Mouse (Mus musculus) ovary, postnatal 36 days (tissue): Measurements from ENCODE around the gene Slc36a3.
A peak's percentile ranks its signal among the peaks of the same experiment; 100 is the strongest.
"Not testable (repeated sequence)": the region's sequence is repeated elsewhere in the genome, so short reads cannot be mapped to it uniquely, and the experiment has no call there.

Experiments used
- DNase-seq: peaks from one replicate; pipeline ENCODE4 v3.0.0; 2022; ENCODE audit warnings: low spot score, mixed read lengths

The Slc36a3 gene

DNA sequence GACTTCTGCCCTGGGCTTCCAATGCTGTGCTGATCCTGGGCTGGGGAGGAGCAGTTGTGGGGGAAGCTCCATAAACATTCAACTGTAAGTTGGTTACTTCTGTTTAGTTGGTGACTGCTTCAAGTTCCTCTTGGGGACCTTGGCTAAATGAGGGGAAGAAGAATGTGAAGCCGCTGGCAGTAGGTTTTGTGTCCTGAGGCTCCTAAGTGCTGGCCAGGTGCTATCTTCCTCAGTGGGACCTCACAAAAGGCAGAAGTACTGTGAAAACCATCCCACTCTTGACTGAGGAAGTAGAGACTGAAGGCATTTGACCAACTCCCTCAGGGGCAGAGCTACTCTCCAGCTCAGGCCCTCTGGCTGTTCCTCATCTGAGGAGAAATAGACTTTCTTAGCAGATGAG, 44.9 kb downstream of the Slc36a3 start:
- DNase-seq = no peak

DNA sequence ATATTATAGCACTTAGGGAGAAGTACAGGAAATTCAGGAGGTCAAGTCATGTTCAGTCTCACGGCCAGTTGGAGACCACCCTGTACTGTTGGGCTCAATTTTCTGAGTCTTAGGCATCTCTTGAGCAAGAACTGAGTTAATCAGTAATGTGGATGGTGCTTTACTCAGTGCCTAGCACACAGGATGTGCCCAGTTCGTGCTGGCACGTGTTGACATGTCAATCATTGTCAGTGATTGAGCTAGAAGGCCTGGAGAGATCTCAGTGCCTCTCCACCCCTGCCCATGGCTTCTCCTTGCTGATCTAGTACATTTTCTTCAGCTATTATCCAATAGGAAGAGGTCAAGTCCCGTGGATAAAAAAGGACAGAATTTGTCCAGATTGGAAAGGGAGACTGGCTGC, 46.1 kb downstream of the Slc36a3 start:
- DNase-seq = no peak

DNA sequence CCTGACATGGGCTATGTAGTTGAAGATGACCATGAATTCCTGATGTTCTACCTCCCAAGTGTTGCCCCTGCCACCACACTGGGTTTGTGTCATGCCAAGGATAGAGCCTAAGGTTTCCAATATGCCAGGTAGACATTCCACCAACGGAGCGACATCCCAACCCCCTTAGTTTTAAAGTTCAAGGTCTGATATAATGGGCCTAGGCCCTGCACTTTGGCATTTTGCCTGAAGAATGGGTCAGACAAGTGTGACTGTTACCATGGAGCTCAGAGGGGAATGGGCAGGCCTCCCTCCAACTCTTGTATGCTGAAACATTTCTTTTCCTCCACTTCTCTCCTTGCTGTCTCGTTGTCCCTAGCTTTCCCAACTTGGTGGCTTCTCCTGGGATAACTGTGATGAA, 48.3 kb downstream of the Slc36a3 start:
- no peak for DNase-seq

DNA sequence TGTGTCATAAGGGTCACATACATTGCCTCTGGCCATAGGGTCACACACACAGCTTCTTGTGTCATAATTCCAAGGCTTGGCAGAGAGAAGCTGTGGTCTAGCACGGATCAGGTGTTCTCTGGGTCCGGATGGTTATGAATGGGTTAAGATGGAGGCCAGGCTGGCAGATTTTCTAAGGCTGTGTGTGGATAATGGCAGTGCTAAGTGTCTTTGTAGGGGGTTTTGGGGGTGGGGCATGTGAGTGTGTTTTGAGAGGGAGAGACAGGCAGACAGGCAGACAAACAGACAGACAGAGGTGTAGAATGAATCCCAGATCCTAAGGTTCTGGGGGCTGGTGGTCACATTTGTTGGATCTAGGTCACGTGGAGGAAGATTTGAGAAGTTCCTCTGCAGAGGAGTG, 49.5 kb downstream of the Slc36a3 start:
- DNase-seq = no peak

DNA sequence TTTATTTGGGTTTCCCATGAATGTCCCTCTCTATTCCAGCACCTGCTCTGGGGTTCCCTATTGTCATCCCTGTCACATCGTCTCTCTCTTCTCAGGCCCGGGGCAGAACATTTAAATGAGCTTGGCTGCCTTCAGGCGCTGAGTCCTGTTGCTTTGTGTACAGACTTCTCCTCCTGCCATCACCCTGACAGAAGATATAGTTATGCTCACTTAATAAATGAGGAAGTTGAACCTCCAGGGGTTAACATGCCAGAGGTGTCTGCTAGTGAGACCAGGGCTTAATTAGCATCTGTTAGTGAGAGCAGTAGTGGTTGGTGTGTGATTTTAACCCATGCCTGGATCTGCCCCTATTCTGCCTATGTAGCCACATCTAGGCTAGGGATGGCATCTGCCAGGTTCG, 51.6 kb downstream of the Slc36a3 start:
- no peak for DNase-seq

DNA sequence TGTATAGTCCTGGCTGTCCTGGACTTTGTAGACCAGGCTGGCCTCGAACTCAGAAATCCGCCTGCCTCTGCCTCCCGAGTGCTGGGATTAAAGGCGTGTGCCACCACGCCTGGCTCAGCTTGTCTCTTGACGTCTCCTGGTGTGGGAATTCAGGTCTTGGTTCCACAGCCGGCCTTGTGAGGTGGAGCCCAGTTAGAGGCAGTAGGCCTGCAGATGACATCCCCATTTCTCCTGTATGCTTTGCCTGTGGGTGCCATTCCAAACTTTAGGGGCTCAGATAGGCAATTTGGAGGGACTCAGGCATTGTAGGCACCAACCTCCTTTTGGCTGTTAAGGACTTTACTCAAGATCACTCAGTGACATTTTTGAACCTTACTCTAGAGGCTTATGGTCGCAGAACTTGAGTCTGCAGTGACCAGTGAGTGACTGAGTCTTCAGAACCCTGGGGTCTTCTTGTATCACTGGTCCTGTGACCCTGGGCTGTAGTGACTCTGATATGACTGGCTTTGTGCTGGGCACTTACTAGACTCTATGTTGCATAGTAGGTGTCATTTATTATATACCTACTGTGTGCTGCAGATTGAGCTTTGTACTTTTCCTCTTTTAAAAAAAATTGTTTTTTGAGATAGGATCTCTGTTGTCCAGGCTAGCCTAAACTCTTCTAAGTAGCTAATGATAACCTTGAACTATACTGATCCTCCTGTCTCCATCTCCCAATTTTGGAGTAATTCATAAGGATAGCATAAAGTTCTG, 52.3 kb downstream of the Slc36a3 start:
- no peak for DNase-seq

DNA sequence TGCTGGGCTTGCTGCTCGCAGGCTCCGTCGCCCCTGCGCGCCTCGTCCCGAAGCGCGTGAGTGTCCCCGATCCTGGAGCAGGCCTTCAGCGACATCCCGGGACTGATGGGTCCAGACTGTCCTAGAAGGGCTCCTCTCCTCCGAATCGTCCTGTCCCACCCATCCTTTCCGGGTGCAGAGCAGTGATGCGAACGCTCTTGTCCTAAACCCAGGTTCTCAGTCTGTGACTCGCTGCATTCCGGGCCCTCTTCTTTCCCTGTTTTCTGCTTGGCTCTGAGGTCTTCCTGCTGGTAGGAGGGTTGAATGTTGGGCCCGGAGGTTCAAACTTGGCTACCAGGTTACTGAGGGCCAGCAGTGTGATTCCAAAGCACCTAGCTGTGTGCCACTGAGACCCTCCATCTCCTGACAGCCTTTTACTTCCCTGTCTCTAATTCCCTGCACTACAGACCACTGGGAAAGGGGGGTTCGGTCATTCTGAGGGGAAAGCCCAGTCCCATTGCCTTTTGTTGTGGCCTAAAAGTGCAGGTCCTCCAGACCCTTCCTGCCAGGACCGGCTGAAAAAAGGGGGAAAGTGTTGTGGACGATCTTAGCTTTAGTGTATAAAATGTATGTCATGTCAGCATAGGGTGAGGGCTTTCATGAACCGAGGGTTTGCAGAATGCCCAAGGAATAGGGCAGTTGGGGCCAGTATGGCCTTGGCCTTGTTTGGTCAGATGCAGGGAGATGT, 53.2 kb downstream of the Slc36a3 start:
- no peak for DNase-seq

DNA sequence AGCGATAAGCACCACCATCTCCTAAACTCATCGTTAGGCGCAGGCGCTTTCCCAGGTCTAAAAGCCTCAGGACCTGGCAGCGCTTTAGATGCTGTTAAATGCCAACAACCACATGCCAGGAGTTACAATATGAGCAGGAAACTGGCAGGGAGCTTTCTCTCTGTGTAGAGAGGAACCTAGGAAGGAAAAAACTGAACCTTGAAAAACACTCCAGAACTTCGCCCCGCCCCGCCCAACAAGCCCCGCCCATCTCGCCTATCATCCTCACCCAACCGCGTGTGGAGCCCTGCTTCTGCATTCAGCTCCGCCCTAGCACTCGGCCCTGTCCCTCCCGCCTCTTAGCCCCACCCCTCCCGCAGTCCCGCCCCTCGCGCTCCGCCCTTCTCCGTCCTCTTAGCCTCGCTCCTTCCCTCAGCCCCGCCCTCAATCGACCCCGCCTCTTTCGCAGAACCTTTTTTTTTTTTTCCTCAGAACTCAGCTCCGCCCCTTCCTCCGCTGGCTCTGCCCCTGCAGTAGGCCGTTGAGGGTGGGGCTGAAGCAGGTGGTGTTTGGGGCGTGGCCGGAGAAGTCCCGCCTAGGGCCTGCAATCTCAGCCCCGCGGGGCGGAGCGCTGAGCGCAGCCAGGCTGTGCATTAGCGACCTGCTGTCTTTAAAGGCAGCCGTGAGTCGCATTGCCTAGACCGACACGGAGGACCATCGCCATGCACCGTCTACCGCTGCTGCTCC, 53.9 kb downstream of the Slc36a3 start, which contains the start of gene Gm2a:
Gene Gm2a, plus strand, starts transcription at position 653 of the 726 bp plus-strand sequence.
- DNase-seq = peak; percentile 94

DNA sequence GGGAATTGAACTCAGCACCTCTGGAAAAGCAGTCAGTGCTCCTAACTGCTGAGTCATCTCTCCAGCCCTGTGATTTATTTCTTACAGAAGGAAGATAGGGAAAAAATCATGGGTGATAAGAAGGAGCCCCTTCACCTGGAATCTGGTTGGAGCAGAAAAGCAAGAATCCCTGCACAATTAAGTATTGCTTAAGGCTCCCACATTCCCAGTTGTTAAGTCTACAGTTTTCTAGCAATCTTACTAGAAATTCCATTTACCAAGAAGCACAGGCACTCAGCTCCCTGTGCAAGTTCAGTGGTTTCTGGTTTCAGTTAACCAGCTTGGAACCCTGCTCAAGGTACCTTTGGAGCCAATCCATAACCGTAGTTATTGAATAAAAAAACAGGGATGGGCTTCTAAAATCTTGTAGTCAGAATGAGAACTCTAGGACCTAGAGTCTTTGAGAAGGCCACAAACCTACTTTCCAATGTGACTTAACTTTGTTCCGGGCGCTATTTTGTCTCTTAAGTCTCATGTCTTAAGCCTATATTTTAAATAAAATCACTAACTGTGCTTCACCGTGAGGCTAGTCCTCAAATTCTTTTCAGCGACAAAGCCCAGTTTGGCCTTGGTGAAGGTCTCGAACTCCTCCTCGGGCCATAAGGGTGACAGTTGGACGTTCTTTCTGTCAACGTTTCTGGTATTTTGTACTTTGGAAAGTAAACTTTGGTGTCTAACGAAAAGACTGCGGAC, 54.6 kb downstream of the Slc36a3 start:
- DNase-seq = no peak

DNA sequence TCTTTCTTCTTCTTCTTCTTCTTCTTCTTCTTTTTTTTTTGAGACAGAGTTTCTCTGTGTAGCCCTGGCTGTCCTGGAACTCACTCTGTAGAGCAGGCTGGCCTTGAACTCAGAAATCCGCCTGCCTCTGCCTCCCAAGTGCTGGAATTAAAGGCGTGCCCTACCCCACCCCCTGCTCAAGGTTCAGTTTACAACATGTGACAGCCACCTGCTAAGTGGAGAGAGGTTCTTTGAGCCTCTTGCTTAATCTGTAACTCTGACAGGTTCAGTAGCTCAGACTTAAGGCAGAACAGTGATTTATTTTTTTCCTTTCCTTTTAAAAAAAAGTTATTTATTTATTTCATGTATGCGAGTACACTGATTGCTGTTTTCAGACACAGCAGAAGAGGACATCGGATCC, 55.2 kb downstream of the Slc36a3 start:
- not testable (repeated sequence) for DNase-seq

DNA sequence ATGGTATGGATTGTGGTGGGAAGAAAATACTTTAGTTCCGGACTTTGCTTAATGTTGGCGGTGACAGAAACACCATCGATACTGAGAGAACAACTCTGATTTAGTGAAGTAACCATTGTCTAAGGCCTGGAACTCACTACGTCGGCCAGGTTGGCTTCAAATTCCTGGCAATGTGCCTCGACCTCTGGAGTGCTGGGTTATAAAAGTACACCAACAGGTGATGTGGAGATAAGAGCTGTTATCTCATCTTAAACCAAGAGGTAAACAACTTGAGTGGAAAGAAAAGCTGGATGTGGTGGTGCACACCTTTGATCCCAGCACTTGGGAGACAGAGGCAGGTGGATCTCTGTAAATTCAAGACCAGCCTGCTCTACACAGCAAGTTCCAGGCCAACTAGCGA, 58.4 kb downstream of the Slc36a3 start:
- no peak for DNase-seq

DNA sequence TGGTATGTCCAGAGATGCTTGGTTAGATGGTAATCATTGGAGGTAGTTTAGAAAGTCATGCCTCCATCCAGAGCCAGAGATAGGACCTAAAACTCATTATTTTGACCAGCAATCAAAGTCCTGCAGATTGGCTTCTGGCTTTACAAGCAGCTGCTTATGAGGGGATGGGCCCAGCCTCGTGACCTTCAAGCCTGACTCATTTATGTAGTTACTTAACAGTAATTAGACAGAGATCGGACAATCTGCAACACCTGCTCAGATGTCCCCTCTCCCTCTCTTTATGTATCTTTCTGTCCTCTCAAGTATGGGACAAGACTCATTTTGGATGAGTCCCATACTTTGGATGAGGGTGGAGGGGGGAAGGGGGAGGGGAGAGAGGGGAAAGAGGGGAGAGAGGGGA, 61.6 kb downstream of the Slc36a3 start:
- DNase-seq = no peak

DNA sequence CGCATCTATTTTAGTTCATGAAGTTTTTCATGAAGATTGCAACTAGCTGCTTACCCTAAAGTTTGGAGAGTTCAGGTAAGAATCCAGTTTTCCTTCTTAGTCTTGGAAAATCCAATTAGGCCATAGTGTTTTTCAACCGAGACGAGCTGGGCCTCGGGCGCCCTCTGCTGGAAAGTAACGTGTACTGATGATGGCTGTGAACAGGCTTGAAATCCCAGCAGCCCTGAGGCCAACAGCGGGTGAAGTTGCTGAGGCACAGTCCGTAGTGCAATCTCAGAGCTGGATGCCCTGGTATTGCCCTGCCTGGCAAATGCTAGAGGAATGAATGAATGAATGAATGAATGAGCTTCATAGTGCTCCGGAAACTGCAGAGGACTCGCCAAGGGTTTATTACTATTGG, 64.5 kb downstream of the Slc36a3 start:
- DNase-seq = peak; percentile 66

DNA sequence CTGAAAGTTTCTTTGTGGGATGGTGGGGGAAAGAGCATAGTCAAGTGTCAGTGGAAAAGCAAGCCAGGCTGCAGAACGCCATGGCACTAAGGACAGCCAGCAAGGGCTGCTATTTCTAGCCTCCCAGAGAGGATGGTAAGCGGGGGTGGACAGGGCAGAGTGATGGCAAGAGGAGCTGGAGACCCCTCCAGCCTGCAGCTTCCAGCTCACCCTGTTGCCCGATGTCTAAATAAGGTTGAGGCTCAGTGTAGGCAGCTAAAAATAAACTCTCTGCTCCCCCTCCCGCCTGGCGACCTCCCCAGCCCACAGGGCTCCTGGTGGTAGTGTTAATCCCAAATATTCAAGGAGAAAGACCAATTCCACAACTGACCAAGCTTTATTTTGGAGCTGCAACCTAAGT, 66.1 kb downstream of the Slc36a3 start:
- DNase-seq = no peak

DNA sequence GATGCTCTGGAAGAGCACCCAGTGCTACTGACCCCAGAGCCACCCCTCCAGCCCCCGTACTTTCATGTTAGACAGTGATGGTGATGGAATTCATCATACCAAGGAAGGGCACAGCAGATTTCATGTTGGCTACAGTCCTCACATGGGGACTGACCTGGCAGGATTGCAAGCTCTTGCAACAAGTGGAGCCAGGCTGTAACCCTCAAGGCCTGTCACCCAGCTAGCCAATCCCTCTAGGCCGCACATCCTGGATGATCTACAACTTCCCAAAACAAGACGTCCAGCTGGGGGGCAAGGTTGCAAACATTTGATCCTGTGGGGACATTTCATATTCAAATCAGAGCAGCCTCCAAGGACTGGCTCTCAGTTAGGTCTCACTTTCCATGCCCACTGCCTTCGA, 66.9 kb downstream of the Slc36a3 start:
- DNase-seq = no peak

DNA sequence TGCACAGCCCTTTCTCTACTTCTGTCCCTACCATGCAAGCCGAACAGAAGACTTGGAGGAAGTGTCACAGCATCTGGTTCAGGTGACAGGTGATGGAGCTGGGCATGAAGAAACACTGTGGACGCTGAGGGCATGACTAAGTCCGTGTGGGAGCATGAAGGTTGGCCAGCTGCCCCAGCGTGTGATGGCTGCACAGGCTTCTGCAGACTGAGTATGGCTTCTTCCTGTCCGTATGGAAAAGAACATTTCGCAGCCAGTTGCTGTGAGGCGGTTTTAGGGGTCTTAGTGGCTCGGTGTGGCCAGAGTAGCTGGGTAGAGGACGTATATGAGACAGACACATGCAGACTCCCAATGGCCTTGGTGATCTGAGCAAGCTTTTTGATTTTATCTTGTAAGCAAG, 70.3 kb downstream of the Slc36a3 start:
- no peak for DNase-seq

DNA sequence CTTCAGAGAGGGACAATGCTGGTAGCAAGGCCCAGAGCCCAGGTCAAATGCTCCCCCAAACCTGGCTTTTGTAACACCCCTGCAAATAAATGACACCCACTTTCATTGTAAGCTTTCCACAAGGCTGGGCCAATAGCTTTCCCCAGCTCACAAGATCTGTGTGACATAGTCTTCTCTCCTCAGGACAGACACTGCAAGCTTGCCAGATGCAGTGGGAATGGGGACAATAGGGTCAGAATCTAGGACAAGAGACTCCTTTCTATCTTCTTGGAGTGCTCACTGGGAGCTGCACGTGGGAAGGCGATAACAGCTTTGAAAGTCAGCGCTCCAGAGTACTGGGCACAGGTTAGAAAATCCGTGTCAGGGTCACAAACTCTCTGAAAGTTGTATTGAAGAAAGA, 72.3 kb downstream of the Slc36a3 start:
- no peak for DNase-seq

DNA sequence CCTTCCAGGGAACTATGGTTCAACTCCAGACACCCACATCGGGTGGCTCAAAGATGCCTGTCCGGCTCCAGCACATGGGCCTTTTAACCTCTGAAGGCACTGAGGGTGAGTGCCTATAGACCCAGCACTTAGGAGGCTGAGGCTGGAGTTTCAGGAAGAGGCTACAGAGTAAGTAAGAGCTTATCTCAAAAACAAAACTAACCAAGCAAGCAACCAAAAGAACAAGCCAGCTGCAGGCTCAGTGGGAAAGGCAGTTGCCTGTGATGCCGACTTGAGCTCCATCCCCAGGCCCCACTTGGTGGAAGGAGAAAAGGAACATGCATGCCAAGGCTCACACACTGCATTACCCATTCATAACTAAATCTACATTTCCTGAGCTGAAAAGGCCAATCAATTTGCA, 73.0 kb downstream of the Slc36a3 start:
- DNase-seq = no peak

DNA sequence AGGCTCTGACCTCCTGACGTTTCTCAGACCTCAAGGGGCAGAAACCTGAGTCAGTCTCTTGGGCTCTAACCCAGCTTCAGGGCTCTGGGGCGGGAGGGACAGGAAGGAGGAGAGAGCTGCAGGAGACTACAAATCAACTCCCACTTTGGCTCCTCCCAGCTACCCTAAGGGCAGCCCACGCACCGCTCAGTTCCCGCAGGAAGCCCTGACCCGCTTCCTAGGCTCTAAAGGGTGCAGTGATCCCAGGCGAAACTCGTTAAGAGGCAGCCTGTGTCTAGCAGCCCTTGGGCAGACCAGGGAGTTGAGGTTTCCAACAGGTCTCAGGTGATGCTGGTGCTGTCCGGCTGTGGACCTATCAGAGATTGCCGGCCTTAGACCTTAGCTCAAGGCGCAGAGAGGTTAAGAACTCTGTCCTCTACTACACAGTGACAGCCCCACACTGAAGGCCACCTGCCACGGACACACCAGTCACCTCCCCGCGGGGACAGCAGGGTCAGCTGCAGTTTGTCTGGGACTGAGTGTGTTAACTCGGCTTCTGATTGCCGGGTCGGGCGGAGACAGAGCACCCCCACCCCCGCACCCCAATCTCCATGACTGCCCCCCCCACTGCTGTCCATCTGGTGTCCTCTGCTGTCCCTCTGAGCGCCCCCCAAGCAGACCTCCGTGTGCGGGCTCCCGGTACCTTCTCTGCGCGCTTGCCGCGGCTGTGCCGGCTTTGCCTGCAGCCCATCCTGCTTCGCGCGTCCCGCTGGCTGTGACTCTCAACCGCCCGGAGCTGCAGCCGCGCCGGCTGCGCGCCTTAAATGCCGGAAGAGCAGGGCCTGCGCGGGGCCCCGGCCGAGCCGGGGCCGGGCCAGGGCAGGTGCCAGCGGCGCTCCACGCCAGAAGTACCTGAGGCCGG, 73.9 kb downstream of the Slc36a3 start, which contains the start of gene Ccdc69:
Gene Ccdc69, minus strand, starts transcription at position 801 of the 901 bp plus-strand sequence.
- peak; percentile 61 for DNase-seq

DNA sequence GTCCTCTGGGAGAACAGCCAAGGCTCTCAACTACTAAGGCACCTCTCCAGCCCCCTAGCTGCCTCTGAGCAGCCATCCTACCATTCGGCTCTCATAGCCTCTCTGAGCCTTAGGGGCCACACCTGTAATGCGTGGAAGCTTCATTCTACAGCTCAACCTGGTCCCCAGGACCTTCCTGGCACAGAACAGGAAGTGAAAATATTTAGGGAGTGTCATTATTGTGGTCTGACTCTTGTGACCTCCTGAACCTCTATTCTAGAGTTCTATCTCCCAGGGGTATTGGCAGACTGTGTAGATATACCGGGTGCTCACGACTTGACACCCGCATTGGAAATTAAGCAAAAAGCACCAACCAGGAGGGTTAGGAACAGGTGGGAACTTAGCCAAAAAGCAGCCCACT, 75.3 kb downstream of the Slc36a3 start:
- no peak for DNase-seq

DNA sequence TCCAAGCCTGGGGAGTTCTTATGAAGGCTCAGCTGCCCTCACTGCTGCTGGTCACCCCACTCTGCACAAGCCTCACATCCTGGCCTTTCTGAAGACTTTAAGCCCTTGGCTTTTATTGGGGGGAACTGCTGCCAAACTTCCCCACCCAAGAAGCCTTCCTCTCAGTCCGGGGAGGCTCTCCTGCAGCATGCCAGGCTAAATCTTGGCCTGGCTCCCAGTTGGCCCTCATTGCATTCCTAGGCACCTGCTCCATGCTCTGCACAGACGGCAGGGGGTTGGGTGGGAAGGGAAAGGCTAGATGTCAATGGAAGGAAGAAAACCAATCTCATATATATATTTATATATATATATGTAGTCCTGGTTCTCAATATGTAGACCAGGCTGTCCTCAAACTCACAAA, 75.9 kb downstream of the Slc36a3 start:
- DNase-seq = no peak
